Mouse (Mus musculus) mouse embryonic stem cell (cell line): Measurements from ENCODE around the gene Olfr392.

ENCODE experiments used
- in situ Hi-C, 2 experiments: fragments of 300-500 bp; cut with MboI; formaldehyde crosslinking; loops; 1 replicate in 1 of 2; 3 replicates in 1 of 2; pipeline ENCODE4 v1.14.3; 2019 to 2020; ENCODE audit warnings: low sequenced_read_pairs in 2 of 2, low pct_unique_long_range_greater_than_20kb in 1 of 2, mixed read lengths in 1 of 2; ENCODE audit not compliant: unreplicated experiment in 1 of 2

Olfr392 gene

GRCm38 (mm10) chr11:73816949-73817348, at the start of gene Olfr392:
Gene Olfr392 (minus strand): TSS chr11:73817049.
- in situ Hi-C loops = no loop called here

- in situ Hi-C loops = no loop called here
These were observed 34.5 kb upstream of the Olfr392 start, which contains the start of gene Olfr393 for GRCm38 (mm10) chr11:73851354-73851753. Gene Olfr393 (minus strand): TSS chr11:73851454.

DNA sequence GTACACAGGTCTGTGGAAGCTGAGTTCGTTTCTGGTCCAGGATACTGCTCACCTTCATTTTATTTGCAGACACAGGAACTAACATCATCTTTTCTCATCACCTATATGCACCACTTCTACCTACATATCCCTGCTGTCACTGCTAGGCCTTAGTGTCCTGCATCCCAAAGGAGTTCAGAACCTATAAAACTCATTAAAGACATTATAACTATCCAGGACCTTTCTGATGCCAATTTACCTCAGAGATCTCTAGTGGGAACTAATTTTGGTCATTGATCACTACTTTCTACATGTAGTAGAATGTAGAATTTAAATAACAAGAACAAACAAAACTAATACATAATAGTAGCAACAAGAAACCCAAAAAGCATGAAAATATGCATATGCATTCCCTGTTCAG, 13.9 kb downstream of the Olfr392 start, which contains the start of gene Olfr391-ps:
Olfr391-ps (minus strand) TSS at position 101 of the 400 bp plus-strand sequence.
- in situ Hi-C loops = no loop called here

DNA sequence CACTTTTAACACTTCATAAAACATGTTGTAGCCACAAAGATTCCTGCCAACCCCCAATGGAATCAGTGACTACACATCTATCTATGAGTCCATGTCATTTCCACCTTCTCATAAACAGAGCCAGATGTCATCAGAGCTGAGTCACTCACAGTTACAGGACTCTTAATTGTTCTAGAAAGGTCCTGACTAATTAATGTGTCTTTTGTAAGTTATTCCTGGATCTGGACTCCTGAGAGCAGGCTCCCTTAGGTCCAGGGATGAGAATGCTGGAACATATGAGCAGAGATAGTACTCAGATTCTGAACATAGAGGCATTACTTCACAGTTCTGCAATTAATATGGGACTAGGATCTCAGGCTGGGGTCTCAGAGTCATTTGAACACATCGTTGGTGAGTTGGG, 34.2 kb downstream of the Olfr392 start, which contains the start of gene Olfr390:
Olfr390 (plus strand) TSS at position 301 of the 400 bp plus-strand sequence.
- in situ Hi-C loops = no loop called here

DNA sequence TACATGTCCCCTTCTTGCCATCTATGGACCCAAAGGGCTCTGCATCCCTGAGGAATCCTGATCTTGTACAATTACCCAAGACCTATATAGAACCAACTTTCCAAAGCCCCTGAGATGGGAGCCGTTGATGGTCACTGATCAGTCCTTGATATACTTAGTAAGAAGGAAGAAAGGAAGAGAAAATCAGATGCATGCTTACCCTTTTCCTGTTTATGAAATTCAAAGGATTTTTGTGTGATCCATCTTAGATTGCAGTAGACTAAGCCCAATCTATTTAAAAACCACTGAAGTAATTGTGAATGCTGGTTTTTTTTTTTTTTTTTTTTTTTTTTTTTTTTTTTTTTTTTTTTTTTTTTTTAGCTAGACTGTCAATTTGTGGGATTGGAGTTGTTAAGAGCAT, 36.2 kb downstream of the Olfr392 start, which contains the start of gene Olfr389:
Olfr389 (minus strand) TSS at position 101 of the 400 bp plus-strand sequence.
- in situ Hi-C loops = no loop called here
